Mouse (Mus musculus) R1 (cell line): ENCODE data around the gene 1700020D05Rik.

ENCODE experiments used
- DNase-seq: peaks from one replicate; pipeline ENCODE4 v3.0.0-alpha.2; 2018; ENCODE audit warnings: low read depth, low spot score

The 1700020D05Rik gene

DNA sequence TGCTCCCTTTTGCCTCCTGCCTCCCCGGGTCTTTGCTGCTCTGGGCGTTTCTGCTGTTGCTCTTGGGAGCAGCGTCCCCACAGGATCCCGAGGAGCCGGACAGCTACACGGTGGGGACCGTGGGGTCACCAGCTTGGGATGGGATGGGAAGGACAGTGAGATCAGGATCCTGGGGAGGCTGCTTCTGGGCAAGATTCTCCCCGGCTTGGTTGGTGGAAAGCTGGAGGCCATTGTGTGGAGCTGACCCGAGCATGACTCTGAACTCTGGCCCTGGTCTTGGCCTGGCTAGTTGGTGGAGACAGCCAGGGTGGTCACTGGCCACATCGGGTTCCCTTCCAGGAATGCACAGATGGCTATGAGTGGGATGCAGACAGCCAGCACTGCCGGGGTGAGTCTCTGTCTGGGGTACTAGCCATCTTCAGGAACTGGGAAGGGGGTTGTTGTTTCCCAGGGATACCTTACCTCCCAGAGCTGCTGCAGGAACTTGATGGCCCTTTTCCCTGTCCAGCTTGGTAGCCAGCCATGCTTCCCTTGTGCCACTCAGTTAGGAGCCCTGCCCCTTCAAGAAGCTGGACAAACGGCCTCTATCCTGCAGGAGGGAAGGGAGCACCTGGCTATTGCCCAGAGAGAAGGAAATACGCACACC is 28.4 kb downstream of the 1700020D05Rik start:
- no peak for DNase-seq

DNA sequence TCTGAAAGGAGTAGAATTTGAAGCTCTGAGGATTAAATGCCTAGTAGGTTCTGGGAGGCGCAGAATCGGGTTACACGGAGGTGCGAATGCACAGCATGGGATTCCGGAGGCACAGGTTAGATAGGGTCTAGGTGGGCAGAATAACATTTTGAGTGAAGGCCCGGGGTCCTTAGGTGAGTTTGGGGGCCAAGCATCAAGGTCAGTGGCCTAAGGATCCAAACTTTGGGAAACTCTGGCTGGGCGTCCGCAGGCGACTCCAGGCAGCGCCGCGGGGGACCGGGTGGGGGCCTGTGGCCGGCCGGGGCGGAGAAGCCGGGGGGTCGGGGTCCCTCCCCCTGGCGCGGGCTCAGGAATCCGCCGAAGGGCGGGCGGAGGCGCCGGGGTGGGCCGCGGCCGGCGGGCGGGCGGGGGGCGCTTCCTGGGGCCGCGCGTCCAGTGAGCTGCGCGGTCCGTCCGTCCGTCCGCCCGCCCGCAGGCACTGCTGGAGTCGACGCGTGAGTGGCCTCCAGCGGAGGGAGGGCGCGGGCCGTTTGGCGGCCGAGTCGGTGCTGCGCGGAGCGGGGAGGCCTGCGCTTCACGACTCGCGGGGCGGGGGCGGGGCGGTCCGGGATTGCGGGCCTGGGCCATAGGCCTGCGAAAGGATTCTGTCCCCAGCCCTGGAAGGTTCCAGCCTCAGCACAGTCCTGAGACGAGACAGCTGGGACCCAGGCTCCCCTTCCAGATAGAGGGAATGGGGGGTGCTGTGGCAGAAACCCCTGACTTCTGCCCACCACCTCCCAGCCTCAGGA is 29.1 kb downstream of the 1700020D05Rik start:
- DNase-seq: peak; percentile 27

DNA sequence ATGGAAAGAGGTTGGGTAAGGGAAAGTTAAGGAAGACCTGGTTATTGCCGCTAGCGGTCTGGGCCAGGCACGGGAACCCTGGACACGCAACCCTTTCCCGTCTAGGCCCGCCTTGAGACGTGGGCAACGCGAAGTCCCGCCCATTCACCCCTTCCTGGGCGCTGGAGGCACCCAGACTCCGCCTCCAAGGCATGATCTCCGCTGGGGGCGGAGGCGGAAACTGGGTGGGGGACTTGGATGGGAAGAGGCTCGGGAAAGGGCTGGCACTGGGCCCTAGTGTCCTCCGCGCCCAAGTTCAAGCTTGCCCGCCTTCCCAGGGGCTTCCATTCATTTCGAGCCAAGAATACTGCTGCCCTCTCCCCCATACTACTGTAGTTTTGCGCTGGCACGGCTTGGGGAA is 29.9 kb downstream of the 1700020D05Rik start, which contains the start of gene Efemp2:
Gene Efemp2, plus strand, starts transcription at position 235 of the 400 bp plus-strand sequence.
- peak; percentile 75 for DNase-seq

DNA sequence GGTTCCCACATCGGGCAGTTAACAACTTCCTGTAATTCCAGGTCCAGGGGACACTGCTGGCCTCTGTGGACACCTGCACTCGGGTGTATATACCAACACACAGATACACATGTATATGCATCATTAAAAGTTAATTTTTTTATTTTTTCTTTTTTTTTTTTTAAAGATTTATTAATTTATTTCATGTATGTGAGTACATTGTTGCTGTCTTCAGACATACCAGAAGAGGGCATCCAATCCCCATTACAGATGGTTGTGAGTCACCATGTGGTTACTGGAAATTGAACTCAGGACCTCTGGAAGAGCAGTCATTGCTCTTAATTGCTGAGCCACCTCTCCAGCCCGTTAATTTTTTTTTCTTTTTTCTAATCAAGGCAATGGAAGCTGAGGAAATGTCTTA is 30.7 kb downstream of the 1700020D05Rik start:
- no peak for DNase-seq

DNA sequence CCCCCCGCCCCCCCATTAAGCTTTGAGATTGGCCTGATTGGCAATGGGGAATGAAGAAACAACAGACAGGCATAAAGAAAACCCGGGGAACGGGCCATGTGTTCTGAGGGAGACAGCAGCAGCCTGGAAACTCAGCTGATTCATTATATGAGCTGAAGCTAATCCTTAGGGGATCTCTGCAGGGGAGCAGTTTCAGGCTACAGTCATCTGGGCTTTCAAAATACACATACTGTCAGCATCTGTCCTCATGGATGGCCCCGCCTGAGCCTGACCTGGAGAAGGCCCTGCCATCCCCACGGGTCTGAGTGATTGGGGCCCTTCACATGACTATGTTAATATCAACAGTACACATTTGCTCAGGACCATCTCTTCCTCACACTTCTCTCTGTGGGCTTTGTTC is 31.7 kb downstream of the 1700020D05Rik start:
- DNase-seq: no peak

DNA sequence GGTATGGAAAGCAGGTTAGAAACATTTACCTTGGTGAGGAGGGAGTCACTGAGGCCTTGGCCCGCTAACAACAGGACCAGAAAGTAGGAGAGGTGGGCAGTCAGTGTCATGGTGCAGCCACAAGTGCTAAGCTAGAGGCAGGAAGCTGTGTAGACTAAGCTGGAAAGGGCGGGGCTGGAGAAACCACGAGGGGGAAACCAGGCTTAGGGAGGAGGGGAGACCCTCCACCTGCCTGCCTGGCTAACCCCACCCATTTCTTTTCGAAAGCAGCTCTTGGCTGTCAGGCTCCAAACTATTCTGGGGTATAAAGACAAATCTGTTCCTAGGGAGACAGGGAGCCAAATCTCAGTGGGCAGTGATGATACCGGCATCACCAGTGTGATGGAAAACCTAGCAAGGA is 35.2 kb downstream of the 1700020D05Rik start, which contains the start of gene Ctsw:
Gene Ctsw, minus strand, starts transcription at position 134 of the 400 bp plus-strand sequence.
- peak; percentile 61 for DNase-seq

DNA sequence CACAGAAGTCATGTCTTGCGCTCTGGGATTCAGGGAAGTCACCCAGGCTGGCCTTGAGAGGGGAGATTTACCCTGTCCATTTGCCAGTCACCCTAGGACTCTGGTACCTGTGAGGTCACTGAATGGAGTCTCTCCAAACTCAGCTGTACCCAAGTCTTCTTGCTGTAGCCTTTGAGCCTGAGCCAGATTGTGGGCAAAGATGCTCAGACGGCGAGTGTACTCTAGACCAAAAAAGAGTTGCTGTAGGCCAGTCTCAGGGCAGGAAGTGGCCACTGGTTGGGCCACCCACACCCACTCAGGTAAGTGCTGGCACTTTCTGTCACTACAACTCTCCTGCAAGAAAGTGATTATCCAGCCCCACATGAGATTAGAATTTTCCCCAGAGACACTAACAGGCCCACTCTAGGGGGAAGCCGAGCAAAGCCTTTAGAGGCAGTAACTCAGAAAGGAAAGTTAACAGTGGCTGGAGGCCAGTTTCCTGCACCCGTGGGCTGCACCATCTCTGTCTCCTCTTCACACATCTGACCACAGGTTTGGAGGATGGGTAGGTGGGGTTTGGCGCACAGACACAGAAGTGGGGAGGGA is 36.6 kb downstream of the 1700020D05Rik start:
- no peak for DNase-seq

DNA sequence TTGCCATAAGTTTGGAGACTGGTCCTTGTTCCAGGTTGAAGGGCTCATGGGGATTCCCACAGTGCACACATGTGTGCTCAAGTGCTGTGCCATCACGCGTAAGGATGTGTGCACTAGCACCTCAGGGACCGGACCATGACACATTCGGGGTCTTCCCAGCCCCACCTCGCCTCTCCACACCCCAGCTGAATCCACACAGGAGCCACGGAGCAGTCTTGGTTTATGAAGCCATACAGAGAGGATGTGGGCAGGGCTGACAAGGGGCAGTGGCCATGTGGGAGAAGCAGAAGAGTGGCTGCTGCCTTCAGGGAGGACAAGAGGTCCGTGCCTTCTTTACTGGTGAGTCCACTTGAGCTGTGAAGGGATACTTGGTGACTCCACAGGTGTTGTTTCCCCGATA is 38.5 kb downstream of the 1700020D05Rik start:
- DNase-seq: no peak

DNA sequence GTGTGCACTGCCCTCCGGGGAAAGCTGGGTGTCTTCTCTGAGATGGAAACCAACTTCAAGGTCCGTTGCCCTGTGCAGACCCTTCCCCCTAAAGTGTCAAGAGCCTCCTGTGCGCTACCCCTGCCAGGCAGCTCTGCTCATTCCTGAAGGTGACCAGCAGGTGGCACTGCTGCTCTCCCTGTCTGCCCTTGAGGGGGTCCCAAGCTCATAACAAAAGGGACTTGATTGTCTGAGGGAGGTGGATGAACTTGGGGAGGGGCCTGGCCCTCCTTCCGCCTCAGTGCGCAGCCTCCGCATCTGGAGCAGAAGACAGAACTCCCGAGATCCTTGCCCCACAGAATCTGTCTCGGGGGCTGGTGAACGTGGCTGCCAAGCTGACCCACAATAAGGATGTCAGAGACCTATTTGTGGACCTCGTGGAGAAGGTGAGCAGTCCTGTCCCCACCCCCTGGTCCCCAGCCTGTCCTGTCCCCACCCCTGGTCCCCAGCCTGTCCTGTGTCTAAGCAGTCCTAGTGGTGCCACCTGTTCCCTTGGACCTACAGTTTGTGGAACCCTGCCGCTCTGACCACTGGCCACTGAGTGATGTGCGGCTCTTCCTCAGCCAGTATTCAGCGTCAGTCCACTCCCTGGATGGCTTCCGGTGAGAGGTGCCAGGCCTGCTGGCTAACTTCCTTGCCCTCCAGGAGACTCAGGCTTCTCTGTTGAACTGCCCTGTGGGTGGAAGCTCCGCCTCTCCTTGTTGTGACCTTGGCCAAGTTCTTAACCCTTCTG is 39.6 kb downstream of the 1700020D05Rik start:
- DNase-seq: peak; percentile 92

DNA sequence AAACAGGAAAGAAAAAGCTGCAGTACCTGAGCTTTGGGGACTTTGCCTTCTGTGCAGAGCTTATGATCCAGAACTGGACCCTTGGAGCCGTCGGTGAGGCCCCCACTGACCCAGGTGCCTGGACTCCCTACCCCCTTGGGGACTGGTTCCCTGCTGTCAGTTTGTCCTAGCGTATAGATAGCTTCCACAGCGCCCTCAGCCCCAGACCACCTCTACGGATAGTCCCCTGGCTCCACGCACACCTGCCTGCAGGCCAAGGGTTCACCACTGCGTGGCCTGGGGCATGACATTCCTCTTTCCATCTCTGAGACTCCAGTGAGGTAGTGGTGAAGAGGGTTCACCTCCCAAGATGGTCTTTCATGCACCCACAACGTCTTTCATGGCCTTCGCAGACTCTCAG is 40.4 kb downstream of the 1700020D05Rik start:
- DNase-seq: no peak

DNA sequence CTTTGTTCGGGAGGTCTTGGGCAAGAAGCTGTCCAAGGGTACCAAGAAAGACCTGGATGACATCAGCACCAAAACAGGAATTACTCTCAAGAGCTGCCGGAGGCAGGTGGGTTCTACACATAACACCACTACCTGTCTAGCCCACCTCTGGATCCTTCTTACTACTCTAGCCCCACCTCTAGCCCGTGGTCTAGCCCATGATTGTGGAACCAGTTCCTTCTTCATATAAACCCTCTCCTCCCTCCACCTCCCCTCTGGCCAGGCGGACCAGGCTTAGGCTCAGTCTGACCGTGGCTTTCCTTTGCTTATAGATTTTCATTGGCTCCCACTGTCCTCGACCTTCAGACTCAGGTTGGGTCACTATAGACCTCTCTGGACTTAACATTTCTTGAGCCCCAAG is 42.2 kb downstream of the 1700020D05Rik start:
- DNase-seq: no peak

DNA sequence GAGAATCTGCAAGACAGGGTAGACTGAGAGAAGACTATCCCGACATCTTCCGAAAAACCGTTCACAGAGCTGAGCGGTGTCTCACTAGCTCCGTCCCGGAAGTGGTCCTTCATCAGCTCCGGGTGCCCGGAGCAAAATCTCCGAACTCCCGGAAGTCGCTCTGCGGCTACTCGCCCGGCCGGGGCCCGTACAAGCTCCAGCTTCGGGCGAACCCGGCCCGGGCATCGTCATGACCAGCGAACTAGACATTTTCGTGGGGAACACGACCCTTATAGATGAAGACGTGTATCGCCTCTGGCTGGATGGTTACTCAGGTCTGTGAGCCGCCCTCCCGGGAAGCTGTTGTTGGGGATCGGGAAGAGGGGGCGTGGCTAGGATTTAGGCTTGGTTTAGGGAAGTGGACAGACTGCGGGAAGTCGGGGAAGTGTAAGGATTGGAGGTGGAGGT is 43.1 kb downstream of the 1700020D05Rik start, which contains the start of gene Fibp:
Gene Fibp, plus strand, starts transcription at position 151 of the 447 bp plus-strand sequence.
- DNase-seq: peak; percentile 91

DNA sequence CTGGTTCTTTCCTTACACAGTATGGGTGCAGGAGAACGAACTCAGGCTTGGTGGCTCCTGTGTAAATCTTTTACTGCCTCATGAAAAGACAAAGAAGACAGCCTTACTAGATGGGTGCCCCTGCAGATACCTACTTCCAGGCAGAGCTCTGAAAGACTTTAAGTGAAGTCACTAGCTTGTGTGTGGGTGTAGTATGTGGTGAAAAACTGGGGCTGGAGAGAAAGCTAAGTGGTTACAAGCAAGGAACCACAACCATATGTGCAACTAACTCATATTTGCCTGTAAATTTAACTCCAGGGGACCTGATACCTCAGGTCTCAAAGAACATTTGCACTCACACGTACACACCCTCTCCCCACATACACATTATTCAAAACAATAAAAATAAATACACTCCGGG is 43.7 kb downstream of the 1700020D05Rik start:
- no peak for DNase-seq

DNA sequence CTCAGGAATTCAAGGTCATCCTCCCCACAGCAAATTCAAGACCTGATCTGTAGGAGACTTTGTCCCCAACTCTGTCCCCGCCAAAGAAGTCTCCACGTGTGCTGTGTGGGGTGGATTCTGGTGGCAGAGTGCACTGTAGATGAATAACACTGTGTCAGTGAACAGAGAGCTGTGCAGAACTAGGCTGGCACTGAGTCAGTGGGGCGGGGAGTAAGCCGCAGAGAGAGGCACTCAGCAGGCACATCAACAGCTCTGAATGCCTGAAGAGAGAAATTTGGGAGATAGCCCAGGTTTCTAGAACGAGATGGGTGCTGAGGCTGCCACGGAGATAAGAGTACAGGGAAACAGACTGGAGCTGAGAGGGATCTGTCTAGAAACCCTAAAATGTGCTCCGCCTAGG is 44.6 kb downstream of the 1700020D05Rik start:
- DNase-seq: no peak

DNA sequence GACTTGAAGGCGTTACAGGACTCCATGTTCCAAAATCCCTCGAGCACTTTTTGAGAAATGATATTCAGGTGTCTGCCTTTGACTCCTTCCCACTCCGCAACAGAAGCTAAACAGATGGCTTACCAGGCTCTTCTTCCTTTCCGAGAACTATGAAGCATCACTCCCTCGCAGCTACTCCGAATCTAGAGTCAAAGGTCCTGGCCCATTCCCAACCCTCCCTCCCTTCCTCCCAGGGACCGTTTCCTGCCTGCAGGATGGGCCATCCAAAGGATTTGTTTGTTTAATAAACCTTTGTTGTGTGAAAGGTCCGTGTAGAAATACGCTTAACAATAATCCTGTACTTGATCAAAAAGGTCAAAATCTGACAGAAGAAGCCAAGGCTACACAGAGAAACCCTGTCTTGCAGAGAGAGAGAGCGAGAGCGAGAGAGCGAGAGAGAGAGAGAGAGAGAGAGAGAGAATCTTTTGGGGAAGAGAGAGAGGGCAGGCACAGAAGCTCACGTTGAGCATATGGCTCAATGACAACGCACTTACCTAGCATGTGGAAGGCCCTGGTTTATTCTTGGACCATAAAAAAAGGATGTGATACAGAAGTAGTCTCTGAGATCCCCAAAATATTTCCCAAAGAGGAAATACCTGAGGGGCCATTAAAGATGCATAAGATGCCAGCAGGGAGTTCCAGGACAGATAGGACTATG is 45.7 kb downstream of the 1700020D05Rik start, which contains the start of gene Ccdc85b:
Gene Ccdc85b, minus strand, starts transcription at position 149 of the 697 bp plus-strand sequence.
- DNase-seq: no peak

DNA sequence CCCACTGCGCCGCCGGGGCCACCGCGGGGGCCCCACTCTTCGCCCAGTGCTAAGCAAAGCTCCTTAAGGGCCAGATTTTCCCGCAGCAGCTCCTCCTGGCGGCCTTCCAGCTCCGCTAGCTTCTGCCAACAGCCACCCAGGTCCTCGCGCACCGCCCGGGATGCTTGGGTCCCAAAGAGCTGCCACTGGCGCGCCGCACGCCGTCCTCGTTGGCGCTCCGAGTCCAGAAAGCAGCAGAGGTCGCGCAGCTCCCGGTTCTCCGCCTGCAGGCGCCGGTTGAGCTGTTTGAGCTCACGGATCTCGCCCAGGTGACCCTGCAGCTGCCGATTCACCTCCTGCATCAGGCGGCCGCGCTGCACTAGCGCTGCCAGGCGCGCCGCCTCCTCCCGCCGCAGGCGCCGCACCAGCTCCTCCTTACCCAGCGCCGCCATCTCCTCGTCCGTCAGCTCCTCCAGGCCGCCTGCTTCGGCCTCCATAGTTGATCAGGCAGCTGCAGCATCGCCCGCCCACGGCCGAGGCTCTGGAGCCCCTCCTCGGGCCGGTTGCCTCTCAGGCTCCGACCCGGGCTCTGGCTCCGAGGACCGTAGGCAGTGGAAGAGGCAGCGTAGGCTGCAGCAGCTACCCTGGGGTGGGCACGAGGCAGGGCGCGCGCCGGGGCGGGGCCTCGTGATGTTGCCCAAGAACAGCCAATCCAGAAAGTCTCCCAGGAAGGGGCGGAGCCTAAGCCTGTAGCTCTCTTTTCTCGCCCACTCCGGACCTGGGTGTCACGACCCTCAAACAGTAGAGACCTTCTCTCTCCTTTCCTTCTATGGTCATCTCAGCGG is 46.5 kb downstream of the 1700020D05Rik start:
- peak; percentile 96 for DNase-seq

DNA sequence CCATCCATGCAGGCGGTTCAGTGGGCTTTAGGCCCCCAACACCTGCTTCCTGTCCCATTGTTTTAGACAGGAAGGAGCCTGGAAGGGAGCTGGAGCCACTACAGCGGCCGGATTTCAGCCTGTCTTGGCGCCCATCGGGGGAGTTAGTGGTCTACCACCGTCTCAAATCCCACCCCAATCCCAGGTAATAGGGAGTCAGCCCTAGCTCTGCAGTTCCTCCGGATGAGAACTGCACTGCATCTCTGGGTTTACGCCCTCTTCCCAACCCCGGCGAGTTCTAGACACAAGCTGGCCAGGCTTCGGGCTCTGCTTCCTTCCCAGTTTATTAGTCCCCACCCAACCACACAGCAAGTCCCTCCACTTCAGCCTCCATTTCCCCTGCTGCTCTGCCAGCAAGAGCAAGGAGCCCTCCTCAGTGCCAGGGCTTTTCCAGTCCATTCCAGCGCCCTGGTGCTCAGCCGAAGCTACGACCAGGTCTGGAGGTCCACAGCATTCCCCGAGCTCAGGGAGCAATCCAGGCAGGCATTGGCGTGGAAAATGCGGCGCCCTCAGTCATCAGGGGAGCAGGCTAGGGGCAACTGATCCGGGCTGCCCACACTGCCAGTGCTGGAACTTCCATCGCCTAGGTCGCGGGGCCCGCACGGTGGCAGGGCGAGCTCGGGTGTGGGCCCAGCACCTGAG is 47.2 kb downstream of the 1700020D05Rik start:
- peak; percentile 43 for DNase-seq

DNA sequence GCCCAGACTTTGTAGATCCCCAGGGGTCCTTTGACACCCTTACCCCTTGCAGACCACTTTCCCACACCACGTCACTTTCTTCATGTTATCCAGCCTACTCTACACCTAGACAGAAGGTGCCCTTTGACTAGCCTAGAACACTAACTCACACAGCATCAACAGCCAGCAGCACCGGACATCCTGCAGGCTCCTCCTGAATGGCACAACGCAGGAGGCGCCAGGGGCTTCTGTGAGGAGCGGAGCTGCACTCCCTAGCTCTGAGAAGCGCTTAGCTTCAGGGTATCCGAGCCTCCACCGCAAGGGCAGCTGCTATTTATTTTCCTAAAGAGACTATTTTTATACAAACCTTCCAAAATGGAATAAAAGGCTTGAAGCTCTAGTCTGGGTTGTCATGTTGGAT is 48.0 kb downstream of the 1700020D05Rik start:
- DNase-seq: no peak

DNA sequence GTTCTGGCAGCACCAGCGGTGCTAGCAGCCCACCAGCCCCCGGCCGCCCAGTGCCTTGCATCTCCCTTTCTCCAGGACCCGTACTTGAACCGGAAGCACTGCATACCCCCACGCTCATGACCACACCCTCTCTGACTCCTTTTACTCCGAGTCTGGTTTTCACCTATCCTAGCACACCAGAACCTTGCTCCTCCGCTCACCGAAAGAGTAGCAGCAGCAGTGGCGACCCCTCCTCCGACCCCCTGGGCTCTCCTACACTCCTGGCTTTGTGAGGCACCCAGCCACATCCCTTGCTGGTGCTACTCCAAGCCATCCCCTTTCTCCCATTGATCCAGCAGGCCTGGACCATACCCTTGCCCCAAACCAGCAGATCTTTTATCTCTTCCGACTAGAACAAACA is 48.5 kb downstream of the 1700020D05Rik start:
- peak; percentile 27 for DNase-seq
